Mouse (Mus musculus) embryonic stem cell, embryonic (primary cell): ENCODE measurements around the gene Gm21970.

Experiments
- CTCF ChIA-PET, 4 experiments: fragments of 300-600 bp in 2 of 4; fragments of 350-600 bp in 2 of 4; sonication (Branson Sonifier 250); formaldehyde crosslinking; loops; one replicate each; lab custom pipeline; 2022; ENCODE audit warnings: inconsistent platforms in 2 of 4; lab: Charles Lee
- POLR2A ChIA-PET, 4 experiments: fragments of 300-600 bp in 2 of 4; fragments of 350-600 bp in 2 of 4; sonication (Branson Sonifier 250); formaldehyde crosslinking; loops; one replicate each; lab custom pipeline; 2022; ENCODE audit warnings: antibody characterized with exemption in 4 of 4, inconsistent platforms in 1 of 4; lab: Charles Lee

Gm21970 gene

DNA sequence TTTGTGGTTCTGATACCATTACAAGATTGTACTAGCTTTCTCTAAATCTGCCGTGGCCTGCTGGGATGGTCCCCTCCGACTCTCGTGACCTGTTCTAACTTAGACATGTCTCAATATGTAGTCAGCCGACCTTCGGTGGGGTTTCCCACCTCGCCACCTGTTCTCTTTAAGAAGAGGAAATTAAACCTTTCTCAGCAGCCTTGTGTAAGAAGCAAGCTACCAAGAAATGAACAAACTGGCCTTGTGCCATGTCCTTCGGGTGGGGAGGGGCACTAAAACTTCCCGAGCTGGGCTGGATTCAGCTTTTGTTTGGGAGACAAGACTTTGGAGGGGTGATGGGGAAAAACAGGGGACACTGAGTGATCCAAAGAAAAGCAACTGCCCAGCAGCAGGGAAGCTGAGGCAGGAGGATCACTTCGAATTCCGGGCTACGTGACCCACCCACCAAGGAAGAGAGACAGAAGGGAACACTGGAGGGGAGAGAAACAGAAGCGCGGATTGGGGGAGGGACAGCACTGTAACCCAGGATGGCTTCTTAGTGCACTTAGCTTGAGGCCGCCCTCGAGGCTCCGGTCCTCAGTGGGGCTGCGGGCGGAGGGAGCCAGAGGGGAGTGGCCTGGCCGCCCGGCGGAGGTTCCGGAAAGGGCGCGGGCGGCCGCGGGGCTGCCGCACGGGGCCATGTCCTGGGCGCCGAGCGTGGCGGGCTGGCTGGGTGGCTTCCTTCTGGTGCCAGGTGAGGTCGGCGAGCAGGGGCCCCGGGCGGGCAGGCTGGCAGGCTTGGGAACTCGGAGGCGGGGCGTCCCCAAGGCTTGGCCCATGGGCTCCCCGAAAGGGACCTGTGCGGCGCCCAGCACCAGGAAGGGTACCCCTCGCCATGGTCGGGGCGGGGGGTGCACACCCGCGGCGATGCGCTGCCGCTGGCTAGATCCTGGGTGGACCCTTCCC lies 14.4 kb downstream of the Gm21970 start, which contains the start of gene Il10rb:
TSS of gene Il10rb (plus strand) at position 525 of the 945 bp plus-strand sequence.
- POLR2A ChIA-PET, result interaction anchor here in 3 of 4 experiments (0.5 to 2.0 kb wide), 20 partner anchors 9 to 589 kb away, joined by 3 to 7 read pairs (median 3); partner anchors contain the start of genes Ifnar1 (in 3 of the 3), Gart (in 1 of the 3), Ifnar2 (in 1 of the 3) and Son (in 1 of the 3)
- CTCF ChIA-PET, result interaction anchor here (0.8 to 2.6 kb wide), 6 partner anchors 10 to 106 kb away, joined by 3 to 9 read pairs (median 4); no protein-coding TSS in a partner anchor

DNA sequence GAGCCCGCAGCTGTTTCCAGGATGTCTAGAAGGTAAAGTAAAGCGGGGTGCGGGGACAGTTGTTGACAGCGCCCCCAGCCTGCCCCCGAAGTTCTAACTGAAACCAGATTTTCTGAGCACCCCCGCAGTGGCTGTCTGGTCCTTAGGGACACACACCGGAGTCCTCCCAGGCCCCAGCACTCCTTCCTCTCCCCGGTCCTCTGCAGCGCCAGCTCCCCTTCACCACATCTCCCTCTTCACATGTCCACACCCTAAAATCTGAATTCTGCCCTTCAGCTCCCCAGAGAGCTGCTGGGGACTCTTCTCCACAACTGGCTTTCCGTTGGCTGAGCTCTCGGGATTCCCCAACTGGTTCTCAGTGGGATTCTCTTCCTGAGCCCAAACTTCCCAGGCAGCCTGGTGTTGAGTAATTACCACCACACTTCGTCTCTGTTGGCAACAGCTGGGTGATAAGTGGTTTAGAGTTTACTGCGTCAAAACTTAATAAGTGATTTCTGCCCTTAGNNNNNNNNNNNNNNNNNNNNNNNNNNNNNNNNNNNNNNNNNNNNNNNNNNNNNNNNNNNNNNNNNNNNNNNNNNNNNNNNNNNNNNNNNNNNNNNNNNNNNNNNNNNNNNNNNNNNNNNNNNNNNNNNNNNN lies 15.2 kb downstream of the Gm21970 start:
- CTCF ChIA-PET, result interaction anchor here (0.7 to 2.6 kb wide), 6 partner anchors 11 to 1870 kb away, joined by 3 to 9 read pairs (median 4); no protein-coding TSS in a partner anchor
- POLR2A ChIA-PET, result interaction anchor here in 3 of 4 experiments (0.6 to 2.0 kb wide), 13 partner anchors 10 to 240 kb away, joined by 3 to 7 read pairs (median 4); partner anchors contain the start of genes Ifnar1 (in 2 of the 3), Gart (in 1 of the 3) and Son (in 1 of the 3)

DNA sequence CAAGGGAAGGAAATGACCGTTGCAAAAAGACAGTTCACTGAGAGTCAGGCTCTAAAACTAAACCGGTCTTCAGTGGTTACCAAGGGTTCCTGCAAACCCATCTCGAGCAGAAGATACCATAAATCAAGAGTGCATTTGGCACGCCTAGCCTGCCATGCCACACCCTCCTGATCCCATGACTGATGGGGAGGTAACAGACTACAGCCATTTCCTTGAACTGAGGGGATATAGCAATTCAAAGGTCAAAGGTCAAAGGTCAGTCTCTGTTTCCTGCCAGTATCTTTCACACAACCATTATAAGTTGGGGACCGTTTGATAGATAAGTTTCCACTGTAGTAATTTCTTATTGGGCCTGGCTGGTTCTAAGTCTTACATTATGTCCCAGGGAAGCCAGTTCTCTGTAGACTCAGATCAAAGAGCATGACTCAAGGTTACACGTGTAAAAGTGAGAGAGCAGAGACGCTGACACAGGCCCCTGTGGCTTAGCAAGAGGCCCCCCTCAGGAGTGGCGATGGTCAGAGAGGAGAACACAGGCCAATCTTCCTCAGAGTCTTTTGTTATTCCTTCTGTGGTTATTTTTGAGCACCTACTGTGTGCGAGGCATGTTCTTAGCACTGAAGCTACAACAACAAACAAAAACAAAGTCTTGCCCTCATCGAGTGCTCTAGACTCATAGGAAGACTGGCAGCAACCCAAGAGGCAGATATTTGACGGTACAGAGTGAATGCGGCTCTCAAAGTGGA lies 21.8 kb downstream of the Gm21970 start:
- ChIA-PET CTCF (interaction anchor here in 1 of 4 experiments (0.5 kb wide), 1 partner anchor 190 kb away, joined by 3 read pairs; no protein-coding TSS in a partner anchor), POLR2A (interaction anchor here in 1 of 4 experiments (0.6 to 0.7 kb wide), 2 partner anchors 22 to 540 kb away, joined by 3 read pairs; no protein-coding TSS in a partner anchor)

DNA sequence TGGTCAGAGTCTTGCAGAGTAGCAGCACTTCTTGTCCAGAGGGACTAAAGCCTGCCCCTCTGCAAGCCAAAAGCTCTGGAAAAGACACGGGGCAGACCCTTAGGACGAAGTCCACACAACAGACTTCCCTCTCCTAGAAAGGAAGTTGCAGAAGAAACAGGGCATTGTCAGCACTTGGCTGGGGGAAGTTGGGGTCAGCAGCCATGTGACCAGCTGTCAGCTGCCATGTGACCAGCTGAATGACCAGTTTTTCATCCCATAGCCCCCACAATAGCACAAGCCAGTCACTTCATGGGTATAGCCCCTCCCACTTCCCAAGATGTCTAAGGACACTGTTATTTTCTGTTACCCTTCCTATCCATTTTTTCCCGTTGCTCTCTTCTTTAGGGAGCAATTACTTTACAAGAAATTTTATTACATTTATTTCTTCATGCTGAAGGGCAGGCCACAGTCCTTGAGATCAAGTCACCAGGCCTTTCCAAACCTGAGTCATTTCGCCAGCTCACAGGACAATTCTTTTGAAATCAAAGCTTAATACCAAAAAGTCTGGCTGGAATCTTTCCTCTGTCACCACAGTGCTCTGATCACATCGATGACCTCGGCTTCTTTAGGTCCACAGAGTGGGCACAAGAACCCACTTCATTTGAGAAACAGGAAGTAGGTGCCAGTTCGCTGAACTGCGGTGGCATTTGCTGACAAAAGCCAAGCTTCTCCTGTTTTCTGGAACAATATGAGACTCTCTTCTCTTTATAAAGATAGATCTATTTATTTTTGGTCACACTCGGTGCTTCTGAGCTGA lies 24.1 kb downstream of the Gm21970 start:
- ChIA-PET POLR2A (interaction anchor here in 3 of 4 experiments (0.6 to 1.5 kb wide), 3 partner anchors 10 to 301 kb away, joined by 3 to 4 read pairs (median 3); no protein-coding TSS in a partner anchor), CTCF (interaction anchor here in 2 of 4 experiments (0.6 to 0.7 kb wide), 2 partner anchors 17 to 35 kb away, joined by 3 read pairs; no protein-coding TSS in a partner anchor)

DNA sequence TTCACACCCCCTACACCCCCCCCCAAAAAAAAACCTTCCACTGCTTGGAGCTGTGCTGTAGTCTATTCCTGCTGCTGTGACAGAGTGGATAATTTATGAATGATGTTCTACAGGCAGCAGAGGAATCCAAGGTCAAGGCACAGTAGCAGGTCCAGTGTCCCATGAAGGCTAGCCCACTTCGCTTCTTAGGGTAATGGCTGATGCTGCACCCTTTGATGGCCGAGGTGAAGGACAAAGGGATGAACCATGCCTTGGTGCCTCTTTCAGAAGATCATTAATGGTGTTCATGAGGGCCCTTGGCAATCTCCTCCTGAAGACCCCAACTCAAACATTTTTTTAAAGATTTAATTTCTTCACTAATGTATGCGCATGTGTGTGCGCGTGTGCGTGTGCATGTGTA lies 24.8 kb downstream of the Gm21970 start:
- CTCF ChIA-PET, result interaction anchor here in 3 of 4 experiments (0.6 to 0.7 kb wide), 4 partner anchors 18 to 351 kb away, joined by 3 to 10 read pairs (median 3); no protein-coding TSS in a partner anchor

DNA sequence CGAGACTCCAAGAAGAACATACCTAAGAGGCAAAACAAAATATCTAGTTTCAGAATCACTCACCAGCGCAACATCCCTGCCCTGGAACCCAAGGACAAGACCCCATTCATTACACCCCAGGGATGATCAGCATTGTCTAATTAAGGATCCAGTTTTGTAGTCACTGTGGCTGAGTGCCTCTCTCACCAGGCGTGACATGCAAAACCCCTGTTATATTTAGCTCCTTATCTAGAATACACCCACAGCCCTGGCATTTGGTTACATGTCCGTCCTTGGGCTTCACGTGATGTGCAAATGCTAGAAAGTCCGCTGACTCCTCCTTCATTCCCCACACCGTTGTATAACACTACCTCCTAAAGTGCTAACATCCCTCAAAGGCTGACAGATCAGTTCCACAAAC lies 25.4 kb downstream of the Gm21970 start:
- ChIA-PET POLR2A (interaction anchor here in 1 of 4 experiments (1.5 kb wide), 1 partner anchor 15 kb away, joined by 4 read pairs; no protein-coding TSS in a partner anchor), CTCF (interaction anchor here in 1 of 4 experiments (0.6 kb wide), 1 partner anchor 352 kb away, joined by 3 read pairs; no protein-coding TSS in a partner anchor)

More for the DNA sequence above, 24.8 kb downstream of the Gm21970 start:
- POLR2A ChIA-PET, result interaction anchor here in 2 of 4 experiments (0.6 to 1.5 kb wide), 2 partner anchors 16 to 300 kb away, joined by 3 to 4 read pairs; no protein-coding TSS in a partner anchor

DNA sequence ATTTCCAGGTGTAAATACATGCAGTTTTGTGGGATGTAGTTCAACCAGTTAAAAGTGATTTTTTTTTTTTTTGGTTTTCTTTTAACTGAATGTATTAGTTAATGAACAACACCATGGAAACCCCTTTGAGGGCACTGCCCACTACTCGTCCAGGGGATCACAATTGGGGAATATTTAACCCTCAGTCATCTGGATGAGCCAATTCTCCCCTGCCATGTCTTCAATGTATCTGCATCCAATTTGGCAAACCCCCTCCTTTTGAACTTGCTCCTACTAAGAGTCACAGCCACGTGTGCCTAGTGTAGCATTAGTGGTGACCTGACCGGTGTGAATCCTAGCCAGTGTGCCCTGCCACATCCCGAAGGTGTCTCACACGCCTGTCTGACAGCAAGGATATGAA lies 27.0 kb downstream of the Gm21970 start:
- ChIA-PET POLR2A (no interaction called here), CTCF (no interaction called here)

DNA sequence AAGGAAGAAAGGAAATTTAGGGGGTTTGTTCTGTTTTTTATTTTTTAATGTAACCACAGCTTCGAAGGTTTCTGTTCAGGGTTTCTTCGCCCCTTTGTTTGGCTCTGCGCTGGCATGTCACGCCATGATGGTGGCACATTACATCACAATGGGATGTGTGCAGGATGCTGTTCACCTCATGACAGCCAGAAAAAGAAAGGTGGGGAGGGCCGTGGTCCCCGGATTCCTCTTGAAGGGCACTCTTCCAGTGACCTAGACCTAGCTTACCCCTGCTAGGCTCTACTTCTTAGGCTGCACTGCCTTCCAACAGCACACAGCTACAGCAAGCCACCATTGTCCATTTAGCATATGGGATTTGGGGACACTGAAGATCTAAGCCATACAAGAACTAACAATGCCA lies 34.3 kb downstream of the Gm21970 start:
- ChIA-PET POLR2A (interaction anchor here in 2 of 4 experiments (1.0 to 1.6 kb wide), 6 partner anchors 19 to 221 kb away, joined by 3 to 6 read pairs (median 4); partner anchors contain the start of genes Gart (in 1 of the 2), Ifnar1 (in 1 of the 2), Il10rb (in 1 of the 2) and Son (in 1 of the 2)), CTCF (interaction anchor here in 1 of 4 experiments (2.4 kb wide), 1 partner anchor 20 kb away, joined by 5 read pairs; the partner anchor contains the start of gene Il10rb)

DNA sequence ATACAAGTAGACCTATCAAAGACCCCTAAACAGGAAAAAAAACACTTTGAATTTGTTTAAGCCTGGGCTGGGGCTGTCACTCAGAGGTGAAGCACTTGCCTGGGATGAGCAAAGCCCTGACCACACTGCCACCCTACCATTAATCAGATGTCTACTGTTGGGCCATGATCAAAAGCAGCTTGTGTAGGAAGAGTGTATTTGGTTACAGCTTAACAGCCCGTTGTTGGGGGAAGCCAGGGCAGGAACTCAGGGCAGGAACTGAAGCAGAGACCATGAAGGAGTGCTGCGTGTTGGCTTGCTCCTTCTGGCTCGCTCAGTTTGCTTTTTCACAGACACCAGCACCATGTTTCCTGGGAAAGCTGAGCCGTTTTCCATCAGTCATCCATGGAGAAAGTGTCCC lies 35.1 kb downstream of the Gm21970 start:
- CTCF ChIA-PET, result no interaction called here
- POLR2A ChIA-PET, result interaction anchor here in 2 of 4 experiments (1.3 to 1.6 kb wide), 3 partner anchors 21 to 59 kb away, joined by 4 to 6 read pairs (median 5); partner anchors contain the start of genes Ifnar1 (in 1 of the 2) and Il10rb (in 1 of the 2)

DNA sequence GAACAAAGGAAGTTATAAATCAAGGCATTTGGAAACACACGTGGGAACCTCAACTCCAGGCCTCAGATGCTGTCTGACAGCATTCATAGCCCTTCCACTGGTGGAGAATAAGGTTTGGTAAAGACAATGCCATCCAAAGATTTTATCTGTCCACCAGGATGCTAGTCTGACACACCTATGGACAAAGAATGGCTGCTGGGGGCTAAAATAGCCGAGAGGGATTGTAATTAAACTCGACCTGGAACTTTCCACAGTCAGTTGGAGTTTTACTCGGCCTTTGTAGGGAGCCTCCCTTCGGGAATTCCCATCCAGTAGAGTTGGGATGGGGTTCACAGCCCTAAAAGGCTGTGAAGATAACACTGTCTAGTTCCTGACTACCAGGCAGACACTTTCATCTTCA lies 35.9 kb downstream of the Gm21970 start:
- ChIA-PET POLR2A (no interaction called here), CTCF (no interaction called here)

DNA sequence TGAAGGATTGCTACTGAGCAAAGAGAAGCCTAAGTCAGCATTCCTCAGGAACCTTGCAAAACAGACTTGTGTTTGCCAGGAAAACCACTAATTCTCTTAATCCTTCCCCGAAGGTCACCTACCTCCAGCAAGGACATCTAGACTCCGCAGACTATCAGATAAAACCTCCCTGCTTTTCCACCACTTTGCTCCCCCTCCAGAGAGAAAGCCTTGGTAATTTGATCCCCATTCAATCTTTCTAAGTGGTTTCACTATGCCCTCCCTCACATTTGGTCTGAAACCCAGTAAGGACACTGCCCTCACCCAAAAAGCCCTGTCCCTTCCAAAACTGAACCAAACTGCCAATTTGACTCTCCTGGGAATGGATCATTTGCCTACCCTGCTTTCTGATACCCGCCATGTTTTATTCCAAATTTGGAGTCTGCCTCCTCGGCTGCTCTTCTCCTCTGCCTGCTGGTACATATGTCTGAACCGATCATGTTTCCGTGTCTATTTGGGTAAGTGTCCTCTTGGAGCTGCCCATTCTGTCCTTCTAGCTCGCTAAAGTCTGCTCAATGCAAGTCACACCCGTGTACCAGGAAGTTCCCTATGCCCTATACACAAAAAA lies 36.8 kb downstream of the Gm21970 start:
- ChIA-PET CTCF (no interaction called here), POLR2A (no interaction called here)

DNA sequence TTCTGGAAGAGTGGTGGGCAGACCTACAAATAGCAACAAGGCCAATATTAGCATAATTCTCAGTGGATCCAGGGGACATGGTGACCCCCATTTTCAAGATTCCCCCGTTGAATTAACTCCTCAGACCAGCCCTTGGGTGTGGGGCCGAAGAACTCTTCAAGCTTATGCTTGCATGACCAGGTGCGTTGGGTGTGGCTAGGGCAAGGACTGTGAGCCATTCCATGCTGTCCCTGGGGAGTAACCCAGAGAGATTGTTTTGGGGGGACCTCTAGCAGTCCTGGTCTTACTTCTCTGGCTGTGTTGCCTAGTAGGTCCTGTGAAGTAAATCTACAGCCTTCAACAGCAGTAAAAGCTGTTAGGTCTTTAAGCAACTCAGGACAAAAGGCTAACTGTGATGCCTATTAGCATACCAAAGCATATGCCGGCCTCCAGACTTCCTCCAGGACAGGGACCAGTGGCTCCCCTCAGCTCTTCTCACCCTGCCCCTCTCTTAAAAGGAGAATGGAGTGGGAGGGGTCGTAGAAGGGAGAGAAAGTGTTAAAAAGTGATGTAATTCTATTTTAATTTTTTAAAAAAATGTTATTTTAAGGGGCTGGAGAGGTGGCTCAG lies 41.3 kb downstream of the Gm21970 start:
- ChIA-PET CTCF (interaction anchor here in 1 of 4 experiments (0.5 kb wide), 1 partner anchor 32 kb away, joined by 4 read pairs; no protein-coding TSS in a partner anchor), POLR2A (interaction anchor here in 2 of 4 experiments (0.5 to 1.4 kb wide), 6 partner anchors 8 to 214 kb away, joined by 3 to 4 read pairs (median 3); partner anchors contain the start of genes Il10rb (in 1 of the 2) and Son (in 1 of the 2))

DNA sequence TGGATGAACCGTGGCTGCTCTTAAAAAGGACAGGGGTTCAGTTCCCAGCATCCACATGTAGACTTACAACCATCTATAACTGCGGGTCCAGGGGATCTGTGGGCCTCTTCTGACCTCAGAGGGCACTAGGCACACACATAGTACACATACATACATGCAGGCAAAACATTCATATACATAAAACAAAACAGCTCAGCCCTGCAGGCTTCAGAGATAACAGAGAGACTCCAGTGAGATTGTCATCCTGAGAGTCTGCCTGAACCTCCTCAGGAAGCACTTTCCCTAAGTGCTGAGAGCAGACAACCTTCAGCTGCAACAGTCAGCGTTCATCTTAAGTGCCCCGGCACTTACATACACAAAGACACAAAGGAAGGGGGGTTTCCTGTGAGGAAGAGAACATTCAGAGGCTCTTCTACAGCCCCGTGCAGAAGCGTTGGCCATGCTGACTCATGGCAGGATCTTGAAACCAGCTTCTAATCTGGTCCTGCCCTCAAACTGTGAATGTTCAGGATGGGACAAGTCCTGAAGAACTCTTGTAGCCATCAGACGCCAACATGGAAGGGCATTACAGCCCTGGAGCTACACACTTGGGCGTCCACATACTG lies 41.9 kb downstream of the Gm21970 start:
- ChIA-PET CTCF (interaction anchor here in 1 of 4 experiments (0.5 kb wide), 1 partner anchor 31 kb away, joined by 4 read pairs; no protein-coding TSS in a partner anchor), POLR2A (interaction anchor here in 2 of 4 experiments (0.5 to 1.7 kb wide), 6 partner anchors 9 to 214 kb away, joined by 3 to 4 read pairs (median 3); partner anchors contain the start of genes Ifnar1 (in 1 of the 2), Il10rb (in 1 of the 2) and Son (in 1 of the 2))

DNA sequence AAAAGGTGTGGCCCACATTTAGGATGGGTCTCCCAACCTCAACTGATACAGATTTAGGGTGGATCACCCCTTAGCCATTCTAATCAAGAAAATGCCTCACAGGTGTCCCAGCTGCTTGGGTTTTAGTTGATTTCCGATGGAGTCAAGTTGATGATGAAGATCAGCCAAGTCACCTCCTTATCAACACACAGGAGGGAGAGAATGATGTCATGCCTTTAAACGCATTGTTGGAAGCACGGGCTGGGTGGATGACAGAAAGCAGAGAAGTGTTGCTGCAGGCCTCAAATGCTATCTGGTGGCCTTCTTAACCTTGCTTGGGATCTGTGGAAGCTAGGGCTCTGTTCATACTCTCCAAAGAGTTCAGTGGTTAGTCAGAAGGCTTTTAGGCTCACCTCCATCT lies 42.6 kb downstream of the Gm21970 start:
- ChIA-PET POLR2A (interaction anchor here in 2 of 4 experiments (0.6 to 1.7 kb wide), 2 partner anchors 50 to 270 kb away, joined by 3 to 4 read pairs; partner anchors contain the start of gene Ifnar1 (in 1 of the 2)), CTCF (no interaction called here)

DNA sequence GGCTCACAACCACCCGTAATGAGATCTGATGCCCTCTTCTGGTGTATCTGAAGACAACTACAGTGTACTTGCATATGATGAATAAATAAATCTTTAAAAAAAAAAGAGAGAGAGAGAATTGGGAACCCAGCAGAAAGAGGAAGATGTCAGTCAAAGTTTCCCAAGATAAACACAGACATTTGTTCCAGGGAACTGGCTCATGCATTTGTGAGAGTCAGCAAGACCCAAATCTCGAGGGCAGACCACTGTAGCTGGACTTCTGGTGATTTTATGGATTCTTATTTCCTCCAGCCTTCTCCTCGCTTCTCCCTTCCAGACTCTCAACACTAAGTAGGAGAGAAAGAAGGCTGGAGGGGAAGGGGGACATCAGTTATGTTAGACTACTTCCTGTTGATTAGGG lies 46.6 kb downstream of the Gm21970 start:
- ChIA-PET POLR2A (interaction anchor here in 1 of 4 experiments (0.5 kb wide), 1 partner anchor 153 kb away, joined by 3 read pairs; no protein-coding TSS in a partner anchor), CTCF (no interaction called here)
